Mouse (Mus musculus): ENCODE data around the gene Map7.

The Map7 gene

DNA sequence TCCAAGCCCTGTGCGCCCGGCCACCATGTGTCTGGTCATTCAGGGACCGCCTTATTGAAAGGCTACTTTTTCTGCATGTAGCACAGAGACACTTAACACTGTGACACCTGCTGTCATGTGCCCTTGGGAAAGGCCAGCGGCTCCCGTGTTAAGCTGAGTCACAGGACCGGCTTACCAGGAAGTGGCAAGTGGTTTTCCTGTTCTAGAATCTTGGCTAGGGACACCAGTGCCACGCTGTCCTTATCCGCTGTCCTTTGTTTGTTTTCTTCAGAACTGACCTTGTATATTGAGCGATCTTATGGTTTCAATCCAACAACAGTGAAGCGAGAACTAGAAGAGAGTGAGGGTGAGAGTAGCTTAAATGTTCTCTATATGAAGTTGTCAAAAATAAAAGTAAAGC is 85.2 kb downstream of the Map7 start:
- DNase-seq (ENCODE audit: low read depth, low spot score), result no peak

DNA sequence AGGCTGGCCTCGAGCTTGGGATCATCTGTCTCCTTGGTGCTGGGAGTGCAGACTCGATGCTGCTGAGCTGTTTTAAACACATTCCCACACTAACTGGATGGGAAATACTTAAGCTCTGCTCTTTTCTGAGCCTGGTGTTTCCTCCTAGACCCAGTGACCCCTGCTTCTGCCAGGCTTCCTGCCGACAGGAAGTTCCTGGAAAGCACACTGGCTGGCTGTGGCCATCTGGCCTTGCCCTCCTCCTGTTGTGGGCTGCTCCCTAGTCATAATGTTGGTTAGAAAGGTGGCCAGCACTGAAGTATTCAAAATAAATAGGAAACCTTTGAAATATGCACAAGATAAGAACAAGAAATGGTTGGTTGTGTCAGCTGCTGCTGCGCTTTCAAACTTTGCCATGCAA is 86.2 kb downstream of the Map7 start:
- no peak for DNase-seq (ENCODE audit: low read depth, low spot score)

DNA sequence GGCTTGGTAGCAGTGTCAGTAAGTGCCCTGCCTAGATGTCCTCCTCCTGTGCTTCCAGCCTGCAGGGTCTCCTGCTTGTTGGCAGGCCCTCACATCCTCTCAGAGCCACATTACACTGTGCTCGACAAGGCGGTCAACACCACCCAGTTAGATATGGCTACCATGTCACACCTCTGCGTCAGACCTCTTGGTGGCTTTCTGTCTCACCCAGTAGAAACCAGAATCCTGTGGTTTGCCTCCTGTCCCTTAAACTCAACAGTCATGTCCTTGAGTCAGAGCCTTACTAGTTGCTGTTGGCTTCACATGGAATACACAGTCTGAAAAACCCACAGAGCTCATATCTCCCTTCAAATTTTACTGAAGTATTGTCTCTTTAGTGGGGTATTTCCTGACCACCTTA is 87.4 kb downstream of the Map7 start:
- DNase-seq (ENCODE audit: low read depth, low spot score), result no peak

DNA sequence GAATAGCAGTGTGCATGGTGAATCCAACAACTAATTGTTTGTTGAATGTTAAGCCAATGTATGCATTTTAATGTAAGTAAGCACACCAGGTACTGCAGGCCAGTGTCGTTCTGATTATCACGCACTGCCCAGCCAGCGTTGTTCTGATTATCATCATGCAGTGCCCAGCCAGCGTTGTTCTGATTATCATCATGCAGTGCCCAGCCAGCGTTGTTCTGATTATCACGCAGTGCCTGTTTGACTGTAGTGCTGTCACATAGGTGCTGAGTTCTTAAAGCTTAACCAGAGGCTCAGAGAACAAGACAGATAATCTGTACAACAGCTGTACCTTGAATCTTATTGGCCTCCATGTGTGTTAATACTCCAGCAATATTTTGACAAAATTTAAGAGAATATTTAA is 88.0 kb downstream of the Map7 start:
- no peak for DNase-seq (ENCODE audit: low read depth, low spot score)

GRCm38 (mm10) chr10:20238281-20238680 is 90.0 kb downstream of the Map7 start:
- no peak for DNase-seq (ENCODE audit: low read depth, low spot score)

GRCm38 (mm10) chr10:20240858-20241257 is 92.6 kb downstream of the Map7 start:
- no peak for DNase-seq (ENCODE audit: low read depth, low spot score)

GRCm38 (mm10) chr10:20243321-20243720 is 95.0 kb downstream of the Map7 start:
- DNase-seq (ENCODE audit: low read depth, low spot score), result no peak

GRCm38 (mm10) chr10:20245082-20245481 is 96.8 kb downstream of the Map7 start:
- peak; percentile 56 for DNase-seq (ENCODE audit: low read depth, low spot score)

DNA sequence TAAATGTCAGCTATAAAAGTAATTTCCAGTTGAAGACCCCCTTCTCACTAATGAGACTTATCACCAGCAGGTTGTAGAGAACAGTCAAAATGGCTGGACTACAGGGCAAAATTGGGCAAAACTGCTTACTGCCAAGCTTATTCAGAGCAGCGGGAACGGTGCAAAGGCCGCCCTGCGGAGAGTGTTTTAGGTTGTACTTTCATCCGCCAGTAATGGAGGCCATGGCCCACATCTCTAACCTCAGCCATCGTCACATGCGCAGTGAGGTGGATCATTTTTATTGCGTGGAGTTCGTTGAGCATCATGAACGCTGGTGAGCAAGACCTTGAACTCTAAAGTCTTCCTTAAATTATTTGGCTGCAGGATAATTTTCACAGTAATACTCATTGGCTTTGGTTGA is 100.8 kb downstream of the Map7 start:
- DNase-seq (ENCODE audit: low read depth, low spot score), result no peak

- DNase-seq (ENCODE audit: low read depth, low spot score), result no peak
Observed at GRCm38 (mm10) chr10:20255579-20255978, 107.3 kb downstream of the Map7 start.

DNA sequence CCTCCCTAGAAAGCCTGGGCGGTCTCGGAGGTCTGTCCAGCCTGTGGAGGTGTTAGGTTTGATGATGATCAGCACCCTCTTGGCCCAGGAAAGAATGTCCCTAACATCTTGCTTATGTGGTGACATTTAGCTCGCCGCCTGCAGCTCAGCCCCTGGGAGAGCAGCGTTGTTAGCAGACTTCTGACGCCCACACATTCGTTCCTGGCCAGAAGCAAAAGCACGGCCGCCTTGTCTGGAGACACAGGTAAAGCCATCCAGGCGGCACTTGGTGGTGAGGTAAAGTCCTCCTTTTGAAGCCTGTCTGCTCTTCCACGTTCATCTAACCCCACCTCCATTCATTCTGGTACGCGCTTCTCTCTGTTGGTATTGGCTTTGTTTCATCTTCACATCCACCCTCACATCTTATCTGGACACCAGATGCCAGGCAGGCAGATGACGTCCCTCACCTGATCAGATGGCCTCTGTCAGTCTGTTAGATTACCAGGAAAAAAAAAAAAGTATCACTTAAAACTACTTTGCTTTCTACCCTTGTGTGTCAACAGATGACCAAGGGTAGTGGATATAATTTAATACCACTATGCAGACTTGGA is 108.9 kb downstream of the Map7 start:
- no peak for DNase-seq (ENCODE audit: low read depth, low spot score)

DNA sequence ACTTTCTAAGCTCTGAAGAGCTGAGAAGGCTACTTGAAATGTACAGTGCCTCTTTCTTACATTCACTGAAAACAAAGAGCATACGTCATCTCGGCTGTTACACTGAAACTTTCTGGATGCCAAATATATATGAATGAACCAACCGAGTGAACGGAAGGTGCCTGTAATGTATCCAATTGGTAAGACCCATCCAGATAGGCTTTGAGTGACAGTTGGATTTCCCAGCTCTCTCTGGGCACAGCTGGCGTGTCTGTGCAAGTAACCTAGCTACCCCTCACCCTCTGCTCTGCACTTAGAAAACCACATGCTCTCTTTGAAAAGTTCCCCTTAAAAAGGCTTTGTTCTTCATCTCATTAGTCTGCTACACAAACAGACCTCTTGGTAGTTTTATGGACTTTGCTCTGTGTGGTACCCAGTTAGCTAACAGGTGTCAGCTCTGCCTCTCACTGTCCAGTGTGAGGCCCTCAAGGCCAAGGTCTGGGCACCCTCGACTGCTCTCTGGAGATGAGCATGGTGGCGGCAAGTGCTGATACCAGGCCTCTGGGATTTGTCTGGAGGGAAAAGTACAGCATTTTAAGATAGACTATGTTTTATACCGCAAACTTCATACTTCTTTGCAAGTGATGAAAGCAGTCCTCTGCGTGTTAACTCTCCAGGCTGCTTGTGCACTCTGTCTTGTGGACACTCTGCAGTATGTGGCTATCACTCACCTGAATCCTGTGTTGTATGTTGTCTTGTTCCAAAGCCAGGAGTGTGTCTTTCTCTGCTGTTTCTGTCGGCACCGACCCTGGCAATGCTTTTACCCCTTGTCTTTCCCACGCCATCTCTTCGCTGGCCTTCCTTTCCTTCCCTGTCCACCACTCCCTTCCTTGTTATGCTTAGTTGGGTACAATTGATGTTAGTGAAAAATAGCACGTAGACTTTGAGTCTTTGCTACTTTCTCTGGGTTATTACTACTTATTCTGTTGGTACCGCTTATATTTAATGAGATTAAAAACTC is 109.8 kb downstream of the Map7 start:
- no peak for DNase-seq (ENCODE audit: low read depth, low spot score)

DNA sequence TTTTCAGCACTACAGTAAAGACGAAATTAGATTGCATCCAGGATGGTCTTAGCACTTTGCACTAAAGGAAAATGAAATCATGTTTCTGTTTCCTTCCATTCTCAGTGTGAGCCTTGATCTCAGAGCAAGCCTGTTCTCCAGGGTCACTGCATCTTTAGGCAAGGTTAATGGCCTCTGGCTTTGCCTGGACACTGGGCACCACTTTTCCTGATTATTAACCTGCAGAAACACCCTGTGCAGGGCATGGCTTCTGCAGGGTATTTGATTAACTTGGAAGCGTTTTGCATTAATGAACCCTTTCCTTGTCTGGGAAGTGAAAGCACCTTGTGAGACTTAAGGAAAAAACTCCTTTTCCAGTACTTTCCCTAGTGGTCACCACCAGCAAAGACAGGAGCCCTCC is 111.2 kb downstream of the Map7 start:
- DNase-seq (ENCODE audit: low read depth, low spot score), result no peak

DNA sequence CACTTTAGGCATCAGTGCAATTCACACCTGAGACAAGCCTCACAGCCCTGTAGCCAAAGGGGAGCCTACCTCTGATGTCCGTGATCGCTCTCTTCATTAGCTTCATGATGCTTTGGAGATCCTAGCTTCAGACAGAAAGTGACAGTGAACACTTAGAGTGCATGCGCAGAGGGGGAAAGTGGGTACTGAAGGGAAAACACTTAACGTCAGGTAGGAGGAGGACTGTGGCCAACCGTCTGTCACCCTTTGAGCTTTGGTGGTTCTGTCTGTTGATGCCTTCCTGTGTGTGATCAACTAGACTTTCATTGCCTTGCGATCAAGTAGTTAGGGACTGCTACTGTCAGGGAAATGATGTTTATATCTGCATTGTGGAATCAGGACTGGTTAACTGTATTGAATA is 114.6 kb downstream of the Map7 start:
- no peak for DNase-seq (ENCODE audit: low read depth, low spot score)

- no peak for DNase-seq (ENCODE audit: low read depth, low spot score)
Observed at GRCm38 (mm10) chr10:20264479-20264878, 116.2 kb downstream of the Map7 start.

GRCm38 (mm10) chr10:20267032-20267431 is 118.8 kb downstream of the Map7 start:
- no peak for DNase-seq (ENCODE audit: low read depth, low spot score)

- no peak for DNase-seq (ENCODE audit: low read depth, low spot score)
Observed at GRCm38 (mm10) chr10:20268945-20269344, 120.7 kb downstream of the Map7 start.

DNA sequence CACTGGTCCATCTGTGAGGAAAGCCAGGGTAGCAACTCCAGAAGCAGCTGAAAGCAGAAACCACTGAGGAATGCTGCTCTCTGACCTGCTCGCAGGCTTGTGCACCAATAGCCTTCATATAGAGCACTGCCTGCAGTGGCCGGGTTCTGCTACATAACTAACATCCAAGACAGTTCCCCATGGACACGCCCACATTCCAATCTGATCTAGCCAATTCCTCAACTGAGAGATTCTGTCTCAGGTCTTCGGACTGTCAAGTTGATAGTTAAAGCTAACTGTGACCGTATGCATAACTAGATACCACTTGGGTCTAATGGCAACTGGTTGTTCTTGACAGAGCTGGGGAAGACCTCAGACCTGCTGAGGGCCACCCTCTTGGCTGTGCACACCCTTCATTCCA is 124.1 kb downstream of the Map7 start:
- DNase-seq (ENCODE audit: low read depth, low spot score), result no peak

DNA sequence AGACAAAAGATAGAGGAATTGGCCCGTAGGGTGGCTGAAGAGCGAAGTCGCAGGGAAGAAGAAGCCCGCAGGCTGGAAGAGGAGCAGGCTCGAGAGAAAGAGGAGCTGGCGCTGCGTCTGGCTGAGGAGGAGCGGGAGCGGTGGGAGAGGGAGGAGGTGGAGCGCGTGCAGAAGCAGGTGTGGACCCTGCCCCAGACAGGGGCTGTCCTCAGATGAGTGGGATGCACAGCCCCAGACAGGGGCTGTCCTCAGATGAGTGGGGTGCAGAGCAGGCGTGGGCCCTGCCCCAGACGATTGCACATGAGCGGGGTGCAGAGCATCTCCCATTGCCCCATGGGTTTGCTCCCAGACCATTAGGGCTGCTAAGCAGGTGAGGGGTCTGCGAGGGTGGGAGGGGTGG is 125.0 kb downstream of the Map7 start:
- DNase-seq (ENCODE audit: low read depth, low spot score), result no peak

GRCm38 (mm10) chr10:20274022-20274421 is 125.8 kb downstream of the Map7 start:
- DNase-seq (ENCODE audit: low read depth, low spot score), result no peak

GRCm38 (mm10) chr10:20281456-20281855 is 133.2 kb downstream of the Map7 start:
- DNase-seq (ENCODE audit: low read depth, low spot score), result no peak

- DNase-seq (ENCODE audit: low read depth, low spot score), result peak; percentile 47
Observed at GRCm38 (mm10) chr10:20285289-20285975, 137.2 kb downstream of the Map7 start.
